Mouse (Mus musculus): ENCODE data around the gene Pvrig. TPM values are rescaled to one million over a fixed set of nuclear protein-coding genes. Genes with fewer than 3 reads are reported as not detected.

Pvrig gene
- total RNA-seq (2023; ENCODE audit: inconsistent age) = 0.48 TPM in 2 of 4 replicates, not detected in the others

DNA sequence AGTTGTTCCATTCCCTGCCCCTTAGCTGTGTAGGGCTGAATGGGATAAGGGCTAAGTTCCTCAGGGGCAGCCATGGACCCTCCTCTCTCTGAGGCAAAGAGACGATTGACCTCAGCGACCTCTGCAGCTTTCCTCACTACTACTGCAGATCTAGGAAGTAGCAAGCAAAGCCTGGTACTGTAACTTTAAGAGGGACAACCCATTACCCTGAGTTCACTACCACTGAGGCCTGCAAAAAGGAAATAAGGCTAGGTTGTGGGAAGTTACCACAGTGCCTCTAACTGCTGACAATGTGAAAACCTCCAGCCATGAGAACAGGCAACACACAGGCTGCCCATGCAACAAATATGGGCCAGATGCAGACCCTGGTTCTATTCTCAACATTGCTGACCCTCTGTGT is at the start of gene Pvrig:
Pvrig (plus strand) TSS at position 301 of the 400 bp plus-strand sequence.

Other genes with a start within 250 kb of the Pvrig start
- gene Zscan21, start 225.1 kb upstream of the Pvrig start, total RNA-seq (2023; ENCODE audit: inconsistent age) = 8.6 to 10.5 TPM (median 9.9 TPM) in 4 replicates
- 8.8 to 11.8 TPM (median 10.7 TPM) in 4 replicates for gene Zfp113, start 186.2 kb upstream of the Pvrig start, total RNA-seq (2023; ENCODE audit: inconsistent age)
- 50.0 to 62.1 TPM (median 51.4 TPM) in 4 replicates for gene Cops6, start 180.9 kb upstream of the Pvrig start, total RNA-seq (2023; ENCODE audit: inconsistent age)
- gene Ap4m1, start 170.0 kb upstream of the Pvrig start, total RNA-seq (2023; ENCODE audit: inconsistent age) = 34.6 to 44.5 TPM (median 37.7 TPM) in 4 replicates
- gene Mcm7, start 169.5 kb upstream of the Pvrig start, total RNA-seq (2023; ENCODE audit: inconsistent age) = 55.9 to 62.7 TPM (median 57.4 TPM) in 4 replicates
- gene Taf6, start 154.5 kb upstream of the Pvrig start, total RNA-seq (2023; ENCODE audit: inconsistent age) = 31.7 to 37.3 TPM (median 32.3 TPM) in 4 replicates
- gene Cnpy4, start 154.5 kb upstream of the Pvrig start, total RNA-seq (2023; ENCODE audit: inconsistent age) = 13.7 to 21.1 TPM (median 17.0 TPM) in 4 replicates
- gene Mblac1, start 147.6 kb upstream of the Pvrig start, total RNA-seq (2023; ENCODE audit: inconsistent age) = 1.1 to 1.7 TPM (median 1.6 TPM) in 3 of 4 replicates, not detected in the other
- not detected in 4 replicates for gene Nxpe5, start 116.1 kb upstream of the Pvrig start, total RNA-seq (2023; ENCODE audit: inconsistent age)
- gene Lamtor4, start 86.5 kb upstream of the Pvrig start, total RNA-seq (2023; ENCODE audit: inconsistent age) = 31.8 to 44.5 TPM (median 38.9 TPM) in 4 replicates
- 54.8 to 62.4 TPM (median 56.6 TPM) in 4 replicates for gene BC037034, start 77.9 kb upstream of the Pvrig start, total RNA-seq (2023; ENCODE audit: inconsistent age)
- not detected in 4 replicates for gene Gal3st4, start 69.1 kb upstream of the Pvrig start, total RNA-seq (2023; ENCODE audit: inconsistent age)
- gene Gm43720, start 62.0 kb upstream of the Pvrig start, total RNA-seq (2023; ENCODE audit: inconsistent age) = not detected in 4 replicates
- gene Gpc2, start 62.0 kb upstream of the Pvrig start, total RNA-seq (2023; ENCODE audit: inconsistent age) = 1.5 to 2.6 TPM (median 2.2 TPM) in 4 replicates
- 0.74 TPM in 1 of 4 replicates, not detected in the others for gene Stag3, start 61.7 kb upstream of the Pvrig start, total RNA-seq (2023; ENCODE audit: inconsistent age)
- 17.5 to 22.0 TPM (median 19.2 TPM) in 4 replicates for gene Zfp157, start 99.5 kb downstream of the Pvrig start, total RNA-seq (2023; ENCODE audit: inconsistent age)
- gene 1700123K08Rik, start 222.8 kb downstream of the Pvrig start, total RNA-seq (2023; ENCODE audit: inconsistent age) = not detected in 4 replicates

Measured in B cell, adult (primary cell).